Mouse (Mus musculus) liver, embryonic 11.5 days (tissue): ENCODE results near the gene Rai1. TPM values are rescaled to one million over a fixed set of nuclear protein-coding genes. Genes with fewer than 3 reads are reported as not detected.
A peak's percentile ranks its signal among the peaks of the same experiment; 100 is the strongest.

Experiments used
- ATAC-seq: fragments of 200-750 bp; cut with Nextera tagmentation; replicated peaks from 2 replicates; pipeline ENCODE4 v1.8.0; 2017; ENCODE audit warnings: moderate number of reproducible peaks, mild to moderate bottlenecking, moderate TSS enrichment, moderate library complexity; ENCODE audit not compliant: low FRiP score
- DNase-seq: peaks from one replicate; pipeline ENCODE4 v3.0.0-alpha.2; 2017; ENCODE audit warnings: low spot score
- H3K27ac ChIP-seq: fragments of 300-500 bp; sonication (generic); 2 replicates; pipeline ENCODE4 v1.5.1; 2014; ENCODE audit warnings: mild to moderate bottlenecking, low read depth, low read length, control low read depth
- H3K27me3 ChIP-seq: fragments of 300-500 bp; sonication (generic); replicated peaks from 2 replicates; pipeline ENCODE4 v1.6.1; 2014; ENCODE audit warnings: low read length, mixed read lengths; ENCODE audit not compliant: control insufficient read depth, insufficient read depth
- H3K36me3 ChIP-seq: fragments of 300-500 bp; sonication (generic); 2 replicates; pipeline ENCODE4 v1.6.1; 2014; ENCODE audit warnings: mild to moderate bottlenecking, low read length, moderate library complexity, mixed read lengths; ENCODE audit not compliant: control insufficient read depth, insufficient read depth
- H3K4me1 ChIP-seq: fragments of 300-500 bp; sonication (generic); replicated peaks from 2 replicates; pipeline ENCODE4 v1.6.1; 2014; ENCODE audit warnings: low read length, mixed read lengths; ENCODE audit not compliant: control insufficient read depth, insufficient read depth
- H3K4me2 ChIP-seq: fragments of 300-500 bp; sonication (generic); 2 replicates; pipeline ENCODE4 v1.6.1; 2014; ENCODE audit warnings: mild to moderate bottlenecking, control low read depth, moderate library complexity
- H3K4me3 ChIP-seq: fragments of 300-500 bp; sonication (generic); 2 replicates; pipeline ENCODE4 v1.5.1; 2014; ENCODE audit warnings: low read depth, low read length, control low read depth
- H3K9ac ChIP-seq: fragments of 300-500 bp; sonication (generic); 2 replicates; pipeline ENCODE4 v1.6.1; 2014; ENCODE audit warnings: low read depth, low read length, control low read depth
- H3K9me3 ChIP-seq: fragments of 300-500 bp; sonication (generic); 2 replicates; pipeline ENCODE4 v1.6.1; 2016; ENCODE audit warnings: low read length, inconsistent platforms, mixed read lengths; ENCODE audit not compliant: control insufficient read depth
- WGBS: fragments of 180-500 bp; shearing (Covaris S2); extraction: QIAGEN DNeasy Blood & Tissue Kit; methylation state at CpG from one replicate; pipeline ENCODE4 v1.1.7; 2014; 5-methylcytosine and 5-hydroxymethylcytosine counted together
- polyA plus RNA-seq: library from polyadenylated mRNA; unstranded; fragments of >200 nt; fragmentation: Nextera tagmentation; extraction: Ambion mirVana; gene quantifications from 2 replicates; pipeline ENCODE4 v1.2.1, GENCODE M21; 2014

Rai1 gene
- polyA plus RNA-seq, 1 experiment from 2014 or later: 24.2 TPM

GRCm38 (mm10) chr11:60159955-60160354 is 55.1 kb downstream of the Rai1 start:
- peak; percentile 89 for ATAC-seq
- WGBS: 46% methylated on average over 5 of the region's 5 CpGs
- peaks cover 47% of the 10 kb centered on the region for H3K4me1 ChIP-seq

GRCm38 (mm10) chr11:60160454-60161114 is 55.8 kb downstream of the Rai1 start:
- whole genome bisulfite sequencing: 68% methylated on average over 3 of the region's 3 CpGs
- ATAC-seq (0 out of 2 replicates have a peak, but pooled peaks have one; percentile 14), DNase-seq (no peak)
- peak overlapping the region; percentile 46; the same call in 1 of the 2 replicates for H3K27ac ChIP-seq
- H3K4me1 ChIP-seq: peaks cover 47% of the 10 kb centered on the region
- H3K4me2 ChIP-seq: peak overlapping the region; percentile 24; the same call in 1 of the 2 replicates
- no peaks in the 10 kb centered on the region for H3K9me3 ChIP-seq
- H3K36me3 ChIP-seq: peaks cover 7% of the 10 kb centered on the region; the same call in 1 of the 2 replicates
- no peak overlapping the region for H3K9ac ChIP-seq
- no peaks in the 10 kb centered on the region for H3K27me3 ChIP-seq
- no peak overlapping the region for H3K4me3 ChIP-seq

More at GRCm38 (mm10) chr11:60159955-60160354, 55.1 kb downstream of the Rai1 start:
- Histone ChIP-seq H3K4me2 (peak overlapping the region; percentile 32), H3K9ac (no peak overlapping the region), H3K27ac (peak overlapping the region; percentile 46; the same call in 1 of the 2 replicates), H3K4me3 (no peak overlapping the region), H3K36me3 (peaks cover 7% of the 10 kb centered on the region; the same call in 1 of the 2 replicates), H3K27me3 (no peaks in the 10 kb centered on the region), H3K9me3 (no peaks in the 10 kb centered on the region)
- DNase-seq: no peak

DNA sequence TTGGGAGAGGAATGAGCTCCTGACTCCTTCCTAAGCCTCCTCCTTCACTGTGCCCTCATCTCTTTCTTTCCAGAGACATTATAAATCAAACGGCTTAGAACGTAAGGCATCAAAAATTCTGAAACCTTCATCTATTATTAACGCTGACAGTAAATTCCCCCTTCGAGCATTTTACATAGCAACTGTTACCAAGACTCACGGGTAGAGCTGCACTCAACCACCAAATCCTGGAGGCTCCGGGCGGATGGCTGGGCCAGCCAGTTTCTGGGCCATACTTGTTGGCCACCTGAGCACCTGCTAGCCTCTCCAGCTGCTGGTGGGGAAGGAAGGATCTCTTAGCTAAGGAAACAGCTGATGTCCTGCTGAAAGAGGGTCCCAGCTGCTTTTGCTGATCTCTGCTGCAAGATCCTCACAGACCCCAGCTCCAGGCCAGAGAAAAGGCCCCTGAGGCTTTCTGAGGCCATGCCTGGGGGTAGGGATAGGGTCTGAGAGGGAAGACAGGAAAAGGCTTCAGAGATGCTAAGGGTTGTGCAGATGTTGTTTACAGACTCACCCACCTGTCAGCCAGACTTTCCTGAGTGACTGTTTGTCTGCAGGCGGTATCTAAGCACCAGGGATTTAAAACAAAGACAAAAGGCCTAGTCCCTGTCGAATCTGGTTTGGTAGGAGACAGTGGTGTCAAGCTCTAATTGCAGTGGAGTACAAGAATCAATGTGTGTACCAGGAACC is 56.5 kb downstream of the Rai1 start:
- 84% methylated on average over 9 of the region's 9 CpGs for WGBS
- Histone ChIP-seq H3K9me3 (no peaks in the 10 kb centered on the region), H3K9ac (no peak overlapping the region), H3K36me3 (peaks cover 7% of the 10 kb centered on the region; the same call in 1 of the 2 replicates), H3K27ac (no peak overlapping the region), H3K27me3 (no peaks in the 10 kb centered on the region), H3K4me3 (no peak overlapping the region), H3K4me2 (no peak overlapping the region), H3K4me1 (peaks cover 47% of the 10 kb centered on the region)
- DNase-seq: no peak
- ATAC-seq: no peak

DNA sequence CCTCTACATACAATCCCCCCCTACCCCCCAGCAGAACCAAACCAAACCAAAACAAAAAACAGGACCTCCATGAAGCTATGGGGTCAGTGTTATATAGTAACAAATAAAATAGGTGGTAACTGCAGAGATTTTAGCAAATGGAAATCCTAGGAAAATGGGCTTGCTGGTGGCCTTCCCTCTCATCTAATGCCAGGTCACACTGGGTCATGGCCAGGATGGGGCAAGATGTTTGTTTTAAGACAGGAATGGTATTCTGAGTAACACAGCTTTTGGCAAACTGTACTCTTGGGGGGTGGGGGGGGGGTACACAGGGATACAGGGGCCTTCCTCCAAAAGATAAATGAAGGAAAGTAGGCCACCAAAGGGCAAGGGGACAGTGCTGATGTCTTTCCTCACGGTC is 57.7 kb downstream of the Rai1 start:
- Histone ChIP-seq H3K4me2 (no peak overlapping the region), H3K36me3 (peaks cover 7% of the 10 kb centered on the region; the same call in 1 of the 2 replicates), H3K9ac (no peak overlapping the region), H3K27me3 (no peaks in the 10 kb centered on the region), H3K9me3 (no peaks in the 10 kb centered on the region), H3K27ac (no peak overlapping the region; the same call in 1 of the 2 replicates), H3K4me1 (peaks cover 48% of the 10 kb centered on the region), H3K4me3 (no peak overlapping the region)
- 86% methylated on average over 1 of the region's 1 CpGs for WGBS
- no peak for ATAC-seq
- no peak for DNase-seq

GRCm38 (mm10) chr11:60163362-60163761 is 58.5 kb downstream of the Rai1 start:
- H3K27ac ChIP-seq: no peak overlapping the region
- peaks cover 53% of the 10 kb centered on the region for H3K4me1 ChIP-seq
- ATAC-seq (no peak), DNase-seq (no peak)
- no peak overlapping the region for H3K4me2 ChIP-seq
- H3K36me3 ChIP-seq: 0 out of 2 replicates have a peak, but pooled peaks cover 5% of the 10 kb centered on the region
- H3K27me3 ChIP-seq: no peaks in the 10 kb centered on the region
- H3K9ac ChIP-seq: no peak overlapping the region
- 93% methylated on average over 4 of the region's 4 CpGs for WGBS
- no peak overlapping the region for H3K4me3 ChIP-seq
- no peaks in the 10 kb centered on the region for H3K9me3 ChIP-seq

GRCm38 (mm10) chr11:60164450-60164849 is 59.6 kb downstream of the Rai1 start:
- Histone ChIP-seq H3K36me3 (0 out of 2 replicates have a peak, but pooled peaks cover 5% of the 10 kb centered on the region), H3K9ac (no peak overlapping the region), H3K9me3 (no peaks in the 10 kb centered on the region), H3K4me3 (no peak overlapping the region), H3K4me2 (no peak overlapping the region), H3K27me3 (no peaks in the 10 kb centered on the region), H3K4me1 (peaks cover 48% of the 10 kb centered on the region), H3K27ac (no peak overlapping the region)
- no peak for DNase-seq
- WGBS: 83% methylated on average over 6 of the region's 6 CpGs
- no peak for ATAC-seq

DNA sequence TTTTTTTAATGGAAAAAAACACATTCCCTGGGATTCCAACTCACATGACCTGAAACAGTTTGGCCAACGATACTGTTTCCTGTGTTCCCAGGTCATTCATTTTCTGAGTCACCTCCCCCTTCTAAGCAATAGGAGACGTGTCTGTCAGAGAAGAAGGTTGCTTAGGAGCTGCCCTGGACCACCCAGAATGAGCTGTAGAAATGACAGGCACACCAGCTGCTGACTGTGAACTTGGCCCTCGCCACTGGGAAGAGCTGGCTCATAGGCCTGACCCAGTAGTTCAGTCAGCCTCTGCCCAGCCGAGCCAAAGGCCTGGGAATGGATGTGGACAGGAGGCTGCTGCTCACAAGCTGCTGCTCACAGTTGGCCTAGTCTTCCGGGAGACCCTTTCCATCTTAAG is 60.3 kb downstream of the Rai1 start:
- Histone ChIP-seq H3K4me1 (peaks cover 42% of the 10 kb centered on the region), H3K9me3 (no peaks in the 10 kb centered on the region), H3K27me3 (no peaks in the 10 kb centered on the region), H3K9ac (no peak overlapping the region), H3K4me2 (no peak overlapping the region), H3K4me3 (no peak overlapping the region), H3K27ac (no peak overlapping the region), H3K36me3 (0 out of 2 replicates have a peak, but pooled peaks cover 5% of the 10 kb centered on the region)
- 0 out of 2 replicates have a peak, but pooled peaks have one; percentile 27 for ATAC-seq
- WGBS: 65% methylated on average over 5 of the region's 5 CpGs
- no peak for DNase-seq

DNA sequence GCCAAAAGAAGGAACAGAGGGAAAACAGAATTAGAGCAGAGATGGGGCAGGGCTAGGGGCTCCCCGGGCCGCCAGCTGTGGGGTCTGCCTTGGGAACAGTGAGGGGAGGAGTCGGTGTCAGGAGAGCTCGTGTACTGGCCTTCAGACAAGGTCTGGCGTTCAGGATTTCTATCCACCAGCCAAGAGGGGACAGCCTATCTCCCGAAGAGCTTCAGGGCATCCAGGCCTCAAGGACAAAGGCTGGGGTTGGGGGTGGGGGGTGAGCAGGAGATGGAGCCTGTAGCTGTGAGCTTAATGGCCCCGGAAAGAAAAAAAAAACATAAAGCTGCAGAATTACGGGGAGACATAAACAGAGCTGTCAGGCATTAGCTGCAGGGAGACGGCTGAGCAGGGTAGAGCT is 64.0 kb downstream of the Rai1 start:
- peaks cover 35% of the 10 kb centered on the region for H3K4me1 ChIP-seq
- 51% methylated on average over 9 of the region's 9 CpGs for WGBS
- peak overlapping the region; percentile 5; the same call in 1 of the 2 replicates for H3K27ac ChIP-seq
- ATAC-seq (no peak), DNase-seq (no peak)
- H3K9me3 ChIP-seq: no peaks in the 10 kb centered on the region
- no peak overlapping the region for H3K4me2 ChIP-seq
- no peak overlapping the region for H3K9ac ChIP-seq
- no peak overlapping the region for H3K4me3 ChIP-seq
- H3K27me3 ChIP-seq: no peaks in the 10 kb centered on the region
- no peaks in the 10 kb centered on the region for H3K36me3 ChIP-seq
